Mouse (Mus musculus) right cerebral cortex, postnatal 14 days (tissue): ENCODE results near the gene Ubl4a.
"Not testable (repeated sequence)": the region's sequence is repeated elsewhere in the genome, so short reads cannot be mapped to it uniquely, and the experiment has no call there.

Experiments used
- DNase-seq: peaks from one replicate; pipeline ENCODE4 v3.0.0; 2022

Ubl4a gene

DNA sequence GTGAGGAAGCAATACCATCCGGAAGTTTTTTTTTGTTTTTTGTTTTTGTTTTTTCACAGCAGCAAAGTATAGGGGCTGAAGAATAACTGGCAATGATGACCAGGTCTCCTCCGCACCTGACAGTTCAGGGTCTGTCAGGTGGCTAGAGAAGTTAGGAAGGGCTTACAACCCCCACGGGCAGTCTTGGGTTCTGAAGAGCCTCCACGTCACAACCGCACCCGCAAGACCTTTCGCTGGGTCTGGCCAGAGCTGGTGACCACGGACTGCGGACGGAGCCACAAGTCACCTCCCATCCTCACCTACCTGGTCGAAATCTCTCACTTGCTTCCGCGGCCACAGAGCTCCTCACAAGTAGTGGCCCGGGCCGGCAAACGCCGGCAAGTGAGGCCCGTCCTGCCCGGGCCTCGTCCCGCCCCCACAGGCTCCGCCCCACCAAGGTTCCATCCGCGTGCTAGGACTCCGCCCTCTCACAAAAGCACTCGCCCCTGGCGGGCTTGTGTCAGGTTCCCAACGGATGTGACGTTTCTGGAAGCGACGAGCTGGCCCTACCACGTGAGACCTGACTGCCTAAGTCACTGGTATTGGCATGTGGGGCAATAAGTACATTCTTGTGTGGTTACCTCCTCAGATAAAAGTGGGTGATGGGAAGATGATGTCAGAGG is at the start of gene Ubl4a, which contains the start of gene Slc10a3:
Gene Ubl4a (minus strand): TSS at position 331 of the 662 bp plus-strand sequence.
Gene Slc10a3 (minus strand): TSS at position 462 of the 662 bp plus-strand sequence.
- DNase-seq = peak; percentile 80

DNA sequence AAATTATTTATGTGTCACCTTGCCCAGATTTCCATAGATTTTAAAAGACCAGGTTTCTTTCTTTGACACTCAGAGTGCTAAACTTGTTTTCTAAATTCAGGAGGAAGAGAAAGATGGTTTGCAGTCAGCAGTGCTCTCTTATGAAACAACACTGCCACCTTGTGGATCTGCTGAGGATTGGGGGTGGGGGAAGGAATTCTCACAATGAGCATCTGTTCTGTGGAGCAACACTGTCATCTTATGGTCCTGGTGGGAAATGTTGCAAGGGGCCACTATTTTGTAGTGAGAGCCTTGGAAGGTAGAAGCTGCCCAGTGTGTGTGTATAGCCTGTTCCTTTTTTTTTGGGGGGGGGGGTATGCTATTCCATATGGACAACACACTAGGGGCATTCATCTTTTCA is 40.4 kb upstream of the Ubl4a start:
- peak; percentile 46 for DNase-seq

DNA sequence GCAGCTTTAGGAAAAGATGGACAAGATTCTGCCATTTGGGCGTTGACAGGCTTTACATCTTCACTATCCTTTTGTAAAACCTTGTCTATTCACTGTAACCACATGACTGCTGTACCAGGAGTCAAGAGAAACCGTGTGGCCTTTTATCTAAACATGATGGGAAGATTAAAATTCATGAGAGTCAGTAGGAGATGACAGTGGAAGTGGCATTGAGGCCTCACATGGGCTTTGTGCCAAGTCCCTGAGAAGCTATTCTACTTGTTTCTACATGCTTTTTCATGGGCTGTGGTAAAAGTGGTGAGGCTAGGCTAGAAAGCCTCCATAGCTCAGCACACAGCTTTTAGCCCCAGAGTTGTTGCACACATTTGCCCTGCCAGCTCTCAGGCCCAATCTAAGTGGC is 35.3 kb upstream of the Ubl4a start:
- DNase-seq = no peak

DNA sequence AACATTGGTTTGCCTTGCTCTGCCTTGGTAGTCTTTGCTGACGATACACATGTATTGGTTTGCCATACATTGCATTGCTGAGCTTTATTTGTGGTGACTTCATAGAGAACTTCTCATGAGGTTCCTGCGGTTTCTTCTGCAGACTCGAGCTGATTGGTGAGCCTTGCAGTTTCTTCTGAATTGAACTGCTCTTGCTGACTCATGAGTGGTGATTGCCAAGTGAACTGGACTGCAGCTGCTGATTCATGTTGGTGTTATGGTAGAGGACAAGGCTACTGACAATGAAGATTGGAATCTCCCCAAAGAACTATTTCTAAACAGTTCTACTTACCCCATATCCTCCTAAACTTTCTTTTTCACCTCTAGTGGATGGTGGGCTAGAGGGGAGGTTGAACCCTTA is 27.1 kb upstream of the Ubl4a start:
- DNase-seq = no peak

DNA sequence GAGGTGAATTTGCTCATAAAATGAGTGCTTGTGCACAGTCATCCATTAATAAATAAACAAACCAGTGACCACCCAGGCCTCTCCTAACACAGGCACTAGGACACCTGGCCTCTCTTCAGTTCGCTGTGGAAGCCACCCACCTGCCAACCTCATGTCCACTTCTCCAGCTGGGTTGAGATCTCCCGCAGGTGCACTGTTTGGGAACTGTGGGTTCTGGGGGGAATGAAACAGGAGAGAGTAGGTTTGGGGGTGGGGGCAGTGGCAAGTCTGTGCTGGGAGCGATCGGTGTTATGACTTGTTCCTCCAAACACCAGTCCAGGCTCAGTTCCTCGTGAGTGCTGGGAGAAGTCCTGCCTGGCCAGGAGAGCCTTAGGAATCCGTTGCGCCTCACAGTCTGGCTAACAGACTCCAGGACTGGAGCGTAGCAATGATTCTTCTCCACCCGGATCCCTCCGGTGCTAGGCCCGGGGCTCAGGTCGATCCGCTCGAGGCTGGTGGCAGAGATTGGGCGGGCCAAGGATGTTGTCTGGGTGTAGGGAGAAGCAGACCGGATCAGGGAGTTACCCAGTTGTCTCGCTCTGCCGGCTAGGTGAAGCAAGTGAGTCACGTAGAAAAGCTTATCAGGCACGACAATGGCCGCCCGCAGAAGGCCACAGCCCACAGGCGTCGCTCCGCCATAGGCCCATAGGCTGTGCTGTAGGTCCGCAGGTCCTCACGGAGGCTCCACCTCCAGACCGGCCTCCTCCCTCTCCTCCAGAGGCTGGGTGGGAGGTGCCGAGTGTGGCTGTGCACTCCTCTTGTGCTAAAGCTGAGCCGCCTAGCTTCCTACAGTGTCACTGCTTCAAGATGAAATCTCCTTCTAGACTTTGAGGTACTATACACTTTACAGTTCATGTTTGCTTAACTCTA is 19.8 kb upstream of the Ubl4a start, which contains the start of the genes Fam3a and Ikbkg:
Gene Fam3a (minus strand): TSS at position 738 of the 909 bp plus-strand sequence.
Gene Ikbkg (plus strand): TSS at position 756 of the 909 bp plus-strand sequence.
- DNase-seq = peak; percentile 72

DNA sequence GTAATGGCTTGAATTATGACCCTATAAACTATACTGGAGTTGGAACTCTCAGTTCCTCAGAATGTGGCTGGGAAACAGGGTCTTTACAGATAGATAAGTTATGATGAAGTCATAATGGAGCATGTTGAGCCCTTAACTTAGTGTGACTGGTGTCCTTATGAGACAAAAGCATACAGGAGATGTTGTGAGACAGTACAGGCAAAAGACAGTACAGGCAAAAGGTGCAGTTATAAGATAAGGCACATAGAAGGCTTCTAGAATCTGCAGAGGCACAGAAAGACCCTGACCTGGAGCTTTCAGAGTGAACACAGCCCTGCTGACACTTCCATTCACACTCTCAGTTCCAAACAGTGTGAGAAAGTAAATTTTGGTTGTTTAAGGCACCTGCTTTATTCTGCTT is 15.1 kb upstream of the Ubl4a start:
- no peak for DNase-seq

DNA sequence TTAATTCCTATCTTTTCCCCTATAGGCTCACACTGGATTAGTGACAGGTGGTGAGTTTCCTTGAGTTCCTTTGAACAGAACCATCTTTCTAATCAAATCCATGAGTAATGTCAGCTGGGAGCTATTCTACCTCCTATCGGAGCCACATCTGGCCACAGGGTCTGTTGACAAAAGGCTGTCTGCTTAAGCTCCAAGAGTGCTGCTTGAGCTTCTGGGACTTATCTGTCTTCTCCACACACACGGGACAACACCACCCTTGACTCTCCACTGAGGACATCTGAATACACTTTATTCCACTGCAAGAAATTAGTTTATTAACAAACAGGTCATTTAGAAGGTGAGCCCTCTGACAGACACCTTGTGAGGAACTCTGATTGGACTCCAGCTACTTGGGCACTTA is 11.4 kb upstream of the Ubl4a start:
- DNase-seq = no peak

DNA sequence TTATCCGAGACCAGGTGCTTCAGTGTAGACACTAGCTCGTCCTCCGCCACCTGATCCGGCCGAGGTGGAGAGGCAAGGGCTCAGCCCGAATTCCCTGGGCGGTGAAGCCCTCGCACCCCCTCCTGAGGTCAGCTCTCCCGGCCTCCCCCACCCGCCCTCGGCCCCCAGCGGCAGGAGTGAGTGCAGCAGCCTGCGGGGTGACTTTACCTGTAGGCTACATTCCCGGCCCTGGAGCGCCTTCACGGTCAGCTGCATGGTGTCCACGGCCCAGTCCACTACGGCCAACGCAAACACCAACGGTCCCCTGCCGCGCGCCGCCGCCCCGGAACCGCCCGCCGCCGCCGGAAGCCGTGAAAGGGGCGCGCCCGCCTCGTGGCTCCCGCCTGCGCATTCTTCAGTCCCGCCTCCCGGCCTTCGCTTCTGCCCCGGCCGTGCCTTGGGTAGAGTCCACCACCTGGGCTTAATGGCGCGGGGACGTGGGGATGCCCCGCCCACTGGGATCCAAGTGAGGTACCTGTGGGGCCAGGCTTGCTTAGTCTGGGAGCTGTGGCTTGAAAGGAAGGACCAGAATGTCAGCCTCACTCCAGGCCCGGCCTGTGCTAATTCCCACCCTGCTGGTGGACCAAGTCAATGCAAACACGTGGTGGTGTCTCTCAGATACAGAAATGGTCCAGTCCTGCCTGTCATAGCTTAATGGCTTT is 4.7 kb downstream of the Ubl4a start:
- DNase-seq = peak; percentile 65

DNA sequence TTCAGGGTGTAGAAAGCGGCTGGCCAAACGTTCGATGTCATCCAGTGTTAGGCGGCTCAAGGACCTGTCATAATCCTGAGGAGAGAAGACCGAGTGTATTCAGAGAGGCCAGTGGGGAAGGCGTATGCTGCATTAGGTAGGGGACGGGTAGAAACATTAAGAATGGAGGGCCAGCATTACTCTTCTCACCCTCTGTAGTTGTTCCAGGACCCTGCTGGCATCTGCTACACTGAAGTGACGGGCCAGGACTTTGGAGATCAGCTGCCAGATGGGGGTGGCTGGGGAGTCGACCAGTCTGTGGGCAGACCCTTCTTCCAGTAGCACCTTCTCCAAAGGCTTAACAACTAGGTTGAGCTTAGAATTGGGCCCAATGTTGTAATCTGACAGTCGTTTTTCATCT is 5.5 kb downstream of the Ubl4a start:
- no peak for DNase-seq

DNA sequence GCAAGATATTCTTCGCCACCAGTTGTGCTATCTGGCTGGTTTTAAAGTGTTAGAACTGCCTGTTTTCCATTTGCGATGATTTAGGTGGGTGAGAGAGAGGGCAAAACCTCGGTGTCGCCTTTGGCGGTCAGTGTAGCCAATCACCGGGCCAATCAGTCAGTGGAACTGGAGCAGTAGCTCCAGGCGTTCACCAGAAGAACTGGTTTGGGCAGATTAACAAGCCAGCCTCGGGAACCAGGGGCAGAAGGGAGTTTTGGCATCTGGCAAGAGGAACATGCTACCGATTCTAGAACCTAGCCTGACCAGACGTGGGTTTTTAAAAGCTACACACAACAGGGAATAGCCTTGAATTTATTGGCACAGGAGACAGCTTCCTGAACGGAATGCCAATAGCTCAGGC is 13.8 kb downstream of the Ubl4a start:
- DNase-seq = no peak

DNA sequence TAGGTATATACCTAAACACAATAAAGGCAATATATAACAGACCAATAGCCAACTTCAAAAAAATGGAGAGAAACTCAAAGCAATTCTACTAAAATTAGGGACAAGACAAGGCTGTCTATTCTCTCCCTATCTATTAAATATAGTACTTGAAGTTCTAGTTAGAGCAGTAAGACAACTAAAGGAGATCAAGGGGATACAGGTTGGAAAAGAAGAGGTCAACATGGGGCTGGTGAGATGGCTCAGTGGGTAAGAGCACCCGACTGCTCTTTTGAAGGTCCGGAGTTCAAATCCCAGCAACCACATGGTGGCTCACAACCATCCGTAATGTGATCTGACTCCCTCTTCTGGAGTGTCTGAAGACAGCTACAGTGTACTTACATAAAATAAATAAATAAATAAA is 15.9 kb downstream of the Ubl4a start:
- not testable (repeated sequence) for DNase-seq

DNA sequence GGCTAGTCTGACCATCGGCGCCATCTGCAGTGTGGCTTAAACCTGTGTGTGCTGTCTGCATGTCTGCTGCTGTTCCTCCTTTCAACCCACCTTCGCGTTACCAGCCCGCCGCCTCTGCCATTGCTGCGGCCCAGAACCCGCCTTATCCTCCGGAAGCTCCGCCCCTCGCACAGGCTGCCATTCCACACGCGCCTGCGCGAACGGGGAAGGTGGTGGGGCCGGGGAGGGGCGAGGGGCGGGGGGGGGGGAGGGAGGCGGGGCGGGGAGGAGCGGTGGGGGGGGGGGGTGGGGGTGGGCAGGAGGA is 19.6 kb downstream of the Ubl4a start, which contains the start of gene Lage3:
Gene Lage3 (minus strand): TSS at position 152 of the 304 bp plus-strand sequence.
- peak; percentile 73 for DNase-seq

DNA sequence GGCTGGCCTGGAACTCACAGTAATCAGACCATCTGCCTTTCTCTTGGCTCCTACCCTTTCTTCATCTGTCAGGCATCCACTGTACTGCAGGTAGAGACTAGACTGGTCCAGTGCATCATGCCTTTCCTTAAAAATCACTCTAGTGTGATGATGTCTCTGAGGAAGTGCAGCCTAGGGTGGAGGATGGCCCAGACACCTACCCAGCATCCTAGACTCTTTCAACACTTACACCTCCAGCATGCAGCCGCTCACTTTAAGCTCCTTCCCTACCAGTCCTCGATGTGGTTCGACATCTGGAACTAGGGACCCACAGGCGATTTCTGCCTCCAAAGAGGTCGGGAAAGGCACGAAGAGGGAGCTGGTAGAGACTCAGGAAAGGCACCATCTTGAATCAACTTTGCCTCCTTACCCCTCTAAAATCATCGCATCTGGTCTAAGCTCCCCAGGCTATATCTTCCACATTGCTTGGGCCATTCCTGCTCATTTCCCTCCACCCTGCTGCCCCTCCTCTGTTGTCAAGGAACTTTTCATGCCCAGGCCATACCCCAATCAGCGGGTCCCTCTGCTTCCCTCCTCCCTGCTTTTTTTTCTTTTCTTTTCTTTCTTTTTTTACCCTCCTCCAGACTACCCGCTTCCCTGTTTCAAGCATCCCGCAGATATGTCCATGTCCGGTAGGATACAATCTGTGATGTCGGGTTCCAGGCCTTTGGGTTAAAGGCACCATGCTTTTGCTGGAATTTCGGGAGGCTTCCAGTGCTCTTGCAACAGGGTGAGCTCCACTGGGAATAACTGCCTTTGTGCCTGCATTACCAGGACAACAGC is 20.2 kb downstream of the Ubl4a start:
- DNase-seq = no peak

DNA sequence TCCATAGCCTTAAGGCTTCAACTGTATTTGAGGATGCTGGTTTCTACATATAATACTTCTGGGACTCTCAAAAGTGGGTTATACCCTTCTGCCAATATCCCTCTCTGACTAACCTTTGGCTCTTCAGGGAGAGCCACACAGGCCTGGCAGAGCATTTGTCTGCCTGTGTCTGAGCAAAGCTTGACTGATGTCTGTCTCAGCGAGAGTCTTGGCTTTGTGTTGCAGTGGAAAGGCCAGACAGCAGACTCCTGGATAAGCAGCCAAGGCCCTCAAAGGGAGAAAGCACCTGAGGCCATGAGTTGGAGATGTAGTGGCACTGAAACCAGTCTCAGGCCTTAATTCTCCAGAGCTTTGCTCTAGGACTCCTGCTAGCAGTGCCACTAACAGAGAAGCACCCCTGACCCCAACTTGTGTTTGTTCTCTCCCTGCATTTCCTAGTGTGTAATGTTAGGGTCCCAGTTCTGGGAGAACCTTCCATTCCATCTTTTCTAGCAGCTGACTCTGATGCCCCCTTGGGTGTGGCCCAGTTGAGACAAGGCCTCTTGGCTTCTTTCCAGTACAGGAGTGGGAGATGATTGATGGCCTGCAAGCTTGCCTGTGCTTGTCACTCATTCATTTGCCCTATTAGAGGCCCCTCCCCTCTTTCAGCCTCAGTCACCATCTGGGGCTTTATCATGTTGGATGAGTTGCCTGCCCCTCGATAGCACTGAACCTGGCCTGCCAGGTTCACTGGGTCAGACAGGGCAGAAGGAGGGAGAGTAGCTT is 42.7 kb downstream of the Ubl4a start:
- DNase-seq = no peak

DNA sequence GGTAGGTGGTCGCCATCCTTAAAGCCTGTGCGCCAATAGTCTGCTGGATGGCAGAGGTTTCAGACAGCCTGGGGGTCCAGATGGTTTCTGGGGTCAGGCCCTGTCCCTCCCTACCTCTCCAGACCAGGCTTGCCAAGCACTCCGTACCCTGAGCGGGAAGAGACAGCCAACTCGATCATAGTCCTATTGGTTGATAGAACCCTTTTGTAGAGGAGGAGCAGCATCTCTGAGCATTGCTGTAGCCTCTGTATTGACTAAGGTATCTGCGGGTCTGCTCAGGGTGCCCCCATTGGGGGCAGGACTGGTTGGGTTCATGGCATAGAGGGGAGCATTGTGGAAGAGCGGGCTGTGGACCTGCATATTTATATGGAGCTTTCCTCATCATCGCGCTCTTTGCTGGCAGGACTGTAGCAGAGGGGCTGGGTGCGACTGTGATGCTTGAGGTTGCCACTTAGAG is 43.8 kb downstream of the Ubl4a start:
- no peak for DNase-seq

DNA sequence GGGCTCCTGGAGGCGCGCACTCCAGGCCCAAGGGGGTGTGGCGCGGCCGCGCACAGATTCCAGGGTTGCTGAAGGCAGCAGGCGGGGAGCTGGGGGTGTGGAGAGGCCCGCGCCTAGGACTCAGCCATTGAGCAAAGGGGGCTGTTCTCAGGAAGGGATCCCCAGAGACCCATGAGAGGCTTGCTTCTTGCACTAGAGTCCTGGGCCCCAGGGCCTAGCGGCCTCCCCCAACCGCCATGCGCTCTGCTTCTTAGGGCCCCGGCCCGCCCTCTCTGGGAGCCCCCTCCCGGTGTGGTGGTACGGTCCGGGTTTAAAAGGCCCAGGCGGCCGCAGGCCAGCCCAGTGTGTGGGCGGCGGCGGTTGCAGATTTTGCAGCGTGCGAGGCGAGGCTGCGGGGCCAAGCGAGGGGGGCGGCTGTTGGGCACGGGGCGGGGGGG is 44.3 kb downstream of the Ubl4a start, which contains the start of gene Plxna3:
Gene Plxna3 (plus strand): TSS at position 342 of the 437 bp plus-strand sequence.
- DNase-seq = peak; percentile 59
